Mouse (Mus musculus) gastrocnemius, adult 2 months (tissue): ENCODE measurements around the gene Napsa. TPM values are rescaled to one million over a fixed set of nuclear protein-coding genes. Genes with fewer than 3 reads are reported as not detected.

Experiments
- DNase-seq: peaks from one replicate; pipeline ENCODE4 v3.0.0; 2022
- H3K27ac ChIP-seq: fragments of 200-600 bp; 2 replicates; pipeline ENCODE4 v1.8.1; 2022; ENCODE audit warnings: mild to moderate bottlenecking
- H3K4me3 ChIP-seq: fragments of 200-600 bp; 2 replicates; pipeline ENCODE4 v1.8.1; 2022; ENCODE audit warnings: mild to moderate bottlenecking, moderate library complexity
- CTCF ChIP-seq: fragments of 200-600 bp; IDR thresholded peaks from 2 replicates; pipeline ENCODE4 v1.8.1; 2022; ENCODE audit warnings: antibody characterized with exemption, mild to moderate bottlenecking, moderate library complexity
- intact Hi-C: fragments of 180-260 bp; cut with DNase I; formaldehyde crosslinking; loops from one replicate; pipeline ENCODE4 v1.15.1; 2025
- total RNA-seq, 2 experiments: library from RNA; stranded (reverse); gene quantifications; 2 replicates each; pipeline ENCODE4 v1.2.3; 2021

Napsa gene
- total RNA-seq, 2 experiments from 2014 or later = 0.20 TPM; not detected in 1

GRCm38 (mm10) chr7:44584921-44585320 lies 12.7 kb downstream of the Napsa start:
- TF ChIP-seq CTCF = no peak
- Histone ChIP-seq H3K4me3 (no peak overlapping the region), H3K27ac (no peak overlapping the region)
- intact Hi-C loops = no loop called here
- DNase-seq = no peak

- no peak for DNase-seq
- H3K27ac ChIP-seq = no peak overlapping the region
- no peak for TF ChIP-seq CTCF
- H3K4me3 ChIP-seq = no peak overlapping the region
- intact Hi-C loops = no loop called here
Measured at GRCm38 (mm10) chr7:44585606-44586005, 13.4 kb downstream of the Napsa start.

- intact Hi-C loops = no loop called here
- no peak for DNase-seq
- Histone ChIP-seq H3K4me3 (peak overlapping the region; percentile 59), H3K27ac (no peak overlapping the region)
- no peak for TF ChIP-seq CTCF
Measured at GRCm38 (mm10) chr7:44586518-44586917, 14.3 kb downstream of the Napsa start.

GRCm38 (mm10) chr7:44586930-44587329 lies 14.8 kb downstream of the Napsa start:
- DNase-seq = peak; percentile 61
- Histone ChIP-seq H3K27ac (no peak overlapping the region), H3K4me3 (peak overlapping the region; percentile 59)
- intact Hi-C loops = no loop called here
- TF ChIP-seq CTCF = no peak

- Histone ChIP-seq H3K27ac (no peak overlapping the region), H3K4me3 (no peak overlapping the region)
- no peak for DNase-seq
- no peak for TF ChIP-seq CTCF
- intact Hi-C loops = no loop called here
Measured at GRCm38 (mm10) chr7:44587676-44588075, 15.5 kb downstream of the Napsa start.

DNA sequence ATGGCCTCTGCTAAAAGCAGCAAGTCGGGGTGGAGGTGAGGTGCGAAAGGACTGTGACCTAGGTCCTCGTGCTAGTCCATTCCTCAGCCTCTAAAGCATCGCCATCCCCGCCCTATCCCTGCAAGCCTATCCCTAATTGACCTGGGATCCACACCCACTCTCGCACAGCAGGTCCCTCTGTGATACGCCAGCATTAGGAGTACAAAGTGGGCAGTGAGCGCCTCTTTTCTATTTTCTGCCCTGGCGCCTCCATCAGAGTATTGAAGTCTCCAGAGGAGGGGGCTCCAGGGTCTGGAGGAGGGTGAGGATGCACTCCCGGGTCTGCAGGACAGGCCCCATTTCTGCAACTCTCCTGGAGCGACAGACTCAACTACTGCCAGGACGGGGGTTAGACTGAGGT lies 16.2 kb downstream of the Napsa start:
- Histone ChIP-seq H3K27ac (no peak overlapping the region), H3K4me3 (peak overlapping the region; percentile 73)
- intact Hi-C loops = no loop called here
- no peak for DNase-seq
- no peak for TF ChIP-seq CTCF

DNA sequence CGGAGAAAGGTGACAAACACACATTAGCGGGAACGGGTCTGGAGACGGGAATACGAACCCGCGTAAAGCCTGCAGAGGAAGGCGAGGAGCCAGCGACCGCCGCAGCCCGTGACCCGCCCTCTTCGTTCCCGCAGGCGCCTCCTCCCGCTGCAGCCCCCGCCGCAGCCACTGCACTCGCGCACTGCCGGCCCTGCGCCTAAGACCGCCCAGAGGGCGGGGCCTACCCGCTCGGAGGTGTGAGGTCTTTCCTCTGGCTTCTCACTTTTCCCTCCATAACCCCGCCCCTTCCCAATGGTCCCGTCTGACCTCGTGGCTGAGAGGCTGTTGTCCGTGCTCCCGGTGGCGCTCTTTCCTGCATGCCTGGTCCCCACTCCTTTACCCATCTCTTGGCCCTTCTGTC lies 17.0 kb downstream of the Napsa start:
- peak overlapping the region; percentile 73 for H3K4me3 ChIP-seq
- DNase-seq = peak; percentile 89
- intact Hi-C loops = no loop called here
- H3K27ac ChIP-seq = peak overlapping the region; percentile 75
- TF ChIP-seq CTCF = no peak; the same call in 1 of the 2 replicates

GRCm38 (mm10) chr7:44589946-44590345 lies 17.8 kb downstream of the Napsa start:
- H3K27ac ChIP-seq = peak overlapping the region; percentile 75
- DNase-seq = no peak
- intact Hi-C loops = loop anchor here (5.0 kb wide), 1 partner anchor 62 kb away; no protein-coding TSS in a partner anchor
- no peak for TF ChIP-seq CTCF
- H3K4me3 ChIP-seq = peak overlapping the region; percentile 74

- intact Hi-C loops = loop anchor here (5.0 kb wide), 1 partner anchor 62 kb away; no protein-coding TSS in a partner anchor
Measured at GRCm38 (mm10) chr7:44590402-44591347, 18.5 kb downstream of the Napsa start, which contains the start of gene Kcnc3. TSS of gene Kcnc3 (plus strand) at chr7:44590664.

GRCm38 (mm10) chr7:44591348-44592116 lies 19.4 kb downstream of the Napsa start:
- H3K4me3 ChIP-seq = peak overlapping the region; percentile 74
- peak; percentile 44 for DNase-seq
- H3K27ac ChIP-seq = peak overlapping the region; percentile 81
- intact Hi-C loops = loop anchor here (5.0 kb wide), 1 partner anchor 61 kb away; no protein-coding TSS in a partner anchor
- no peak for TF ChIP-seq CTCF

More at GRCm38 (mm10) chr7:44590402-44591347, 18.5 kb downstream of the Napsa start, which contains the start of gene Kcnc3:
- DNase-seq = peak; percentile 95
- H3K27ac ChIP-seq = peak within 1 kb of the TSS; percentile 81
- no peak for TF ChIP-seq CTCF
- peak within 1 kb of the TSS; percentile 74 for H3K4me3 ChIP-seq

GRCm38 (mm10) chr7:44593051-44593450 lies 20.9 kb downstream of the Napsa start:
- TF ChIP-seq CTCF = no peak
- Histone ChIP-seq H3K4me3 (no peak overlapping the region), H3K27ac (no peak overlapping the region)
- no peak for DNase-seq
- intact Hi-C loops = loop anchor here (5.0 kb wide), 1 partner anchor 59 kb away; no protein-coding TSS in a partner anchor

GRCm38 (mm10) chr7:44593775-44594174 lies 21.6 kb downstream of the Napsa start:
- Histone ChIP-seq H3K27ac (no peak overlapping the region), H3K4me3 (no peak overlapping the region)
- DNase-seq = peak; percentile 77
- intact Hi-C loops = loop anchor here (5.0 kb wide), 1 partner anchor 59 kb away; no protein-coding TSS in a partner anchor
- no peak for TF ChIP-seq CTCF
